Mouse (Mus musculus) embryonic facial prominence, embryonic 14.5 days (tissue): ENCODE data around the gene Cog6. TPM values are rescaled to one million over a fixed set of nuclear protein-coding genes. Genes with fewer than 3 reads are reported as not detected.

ENCODE experiments used
- ATAC-seq: fragments of 200-750 bp; cut with Nextera tagmentation; 2 replicates; pipeline ENCODE4 v1.8.0; 2017; ENCODE audit warnings: low read depth, moderate number of reproducible peaks, moderate TSS enrichment
- DNase-seq: peaks from one replicate; pipeline ENCODE4 v3.0.0-alpha.2; 2015; ENCODE audit warnings: low spot score
- H3K27ac ChIP-seq: fragments of 300-500 bp; sonication (generic); replicated peaks from 2 replicates; pipeline ENCODE4 v1.5.1; 2014; ENCODE audit warnings: low read depth, mild to moderate bottlenecking, low read length, moderate library complexity
- H3K27me3 ChIP-seq: fragments of 300-500 bp; sonication (generic); replicated peaks from 2 replicates; pipeline ENCODE4 v1.6.1; 2014; ENCODE audit warnings: low read length; ENCODE audit not compliant: control insufficient read depth, insufficient read depth
- H3K36me3 ChIP-seq: fragments of 300-500 bp; sonication (generic); 2 replicates; pipeline ENCODE4 v1.6.1; 2014; ENCODE audit warnings: low read length, mixed read lengths; ENCODE audit not compliant: control insufficient read depth, insufficient read depth
- H3K4me1 ChIP-seq: fragments of 300-500 bp; sonication (generic); 2 replicates; pipeline ENCODE4 v1.6.1; 2014; ENCODE audit warnings: antibody characterized with exemption, low read length; ENCODE audit not compliant: control insufficient read depth, insufficient read depth
- H3K4me2 ChIP-seq: fragments of 300-500 bp; sonication (generic); 2 replicates; pipeline ENCODE4 v1.6.1; 2014; ENCODE audit warnings: low read depth, mild to moderate bottlenecking, low read length, moderate library complexity, mixed read lengths
- H3K4me3 ChIP-seq: fragments of 300-500 bp; sonication (generic); 2 replicates; pipeline ENCODE4 v1.5.1; 2014; ENCODE audit warnings: low read depth, mild to moderate bottlenecking, low read length
- H3K9ac ChIP-seq: fragments of 300-500 bp; sonication (generic); 2 replicates; pipeline ENCODE4 v1.6.1; 2014; ENCODE audit warnings: low read depth, mild to moderate bottlenecking, low read length, moderate library complexity, mixed read lengths
- H3K9me3 ChIP-seq: fragments of 300-500 bp; sonication (generic); 2 replicates; pipeline ENCODE4 v1.6.1; 2016; ENCODE audit warnings: low read length; ENCODE audit not compliant: control insufficient read depth
- WGBS: fragments of 180-500 bp; shearing (Covaris S2); extraction: QIAGEN DNeasy Blood & Tissue Kit; methylation state at CpG from one replicate; pipeline ENCODE4 v1.1.7; 2014; 5-methylcytosine and 5-hydroxymethylcytosine counted together
- polyA plus RNA-seq: library from polyadenylated mRNA; unstranded; fragments of >200 nt; fragmentation: Nextera tagmentation; extraction: Ambion mirVana; gene quantifications from 2 replicates; pipeline ENCODE4 v1.2.1, GENCODE M21; 2014

The Cog6 gene
- polyA plus RNA-seq, 1 experiment from 2014 or later, result 52.8 TPM

- H3K4me3 ChIP-seq, result no peak overlapping the region
- H3K4me1 ChIP-seq, result peaks cover 20% of the 10 kb centered on the region
- no peaks in the 10 kb centered on the region for H3K27me3 ChIP-seq
- ATAC-seq, result no peak
- no peak overlapping the region for H3K9ac ChIP-seq
- no peaks in the 10 kb centered on the region for H3K9me3 ChIP-seq
- DNase-seq, result no peak
- 68% methylated on average over 5 of the region's 5 CpGs for WGBS
- no peak overlapping the region for H3K27ac ChIP-seq
- H3K36me3 ChIP-seq, result peaks cover 6% of the 10 kb centered on the region; the same call in 1 of the 2 replicates
- H3K4me2 ChIP-seq, result no peak overlapping the region
These were observed 21.9 kb upstream of the Cog6 start for GRCm38 (mm10) chr3:53038913-53039312.

DNA sequence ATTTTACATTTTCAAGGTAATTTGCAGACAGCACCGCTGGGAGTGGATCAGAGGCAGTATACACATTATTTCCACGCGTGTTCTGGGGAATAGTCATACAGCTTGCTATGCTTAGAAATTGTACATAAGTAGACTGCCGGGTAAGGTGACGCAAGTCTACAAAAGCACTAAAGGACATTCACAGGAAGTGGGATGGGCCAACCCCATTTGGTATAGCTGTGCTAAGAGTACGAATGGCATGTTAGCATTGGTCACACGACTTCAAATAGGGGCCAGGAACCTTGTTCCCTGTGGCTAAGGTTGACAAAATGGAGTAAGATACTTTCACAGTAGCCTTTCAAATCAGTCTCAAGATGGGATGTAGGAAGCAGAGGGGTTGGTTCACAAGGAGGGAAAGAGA lies 19.9 kb upstream of the Cog6 start:
- ATAC-seq (no peak), DNase-seq (no peak)
- H3K36me3 ChIP-seq, result no peaks in the 10 kb centered on the region
- no peaks in the 10 kb centered on the region for H3K9me3 ChIP-seq
- no peak overlapping the region for H3K4me2 ChIP-seq
- H3K9ac ChIP-seq, result no peak overlapping the region
- WGBS, result 87% methylated on average over 7 of the region's 7 CpGs
- H3K4me3 ChIP-seq, result no peak overlapping the region
- H3K27me3 ChIP-seq, result no peaks in the 10 kb centered on the region
- H3K4me1 ChIP-seq, result peaks cover 10% of the 10 kb centered on the region
- no peak overlapping the region for H3K27ac ChIP-seq

GRCm38 (mm10) chr3:53036076-53036475 lies 19.0 kb upstream of the Cog6 start:
- no peak overlapping the region for H3K4me3 ChIP-seq
- H3K9me3 ChIP-seq, result no peaks in the 10 kb centered on the region
- ATAC-seq (no peak), DNase-seq (peak; percentile 49)
- H3K4me1 ChIP-seq, result peaks cover 10% of the 10 kb centered on the region
- no peaks in the 10 kb centered on the region for H3K36me3 ChIP-seq
- no peak overlapping the region; the same call in 1 of the 2 replicates for H3K27ac ChIP-seq
- 43% methylated on average over 5 of the region's 5 CpGs for WGBS
- H3K9ac ChIP-seq, result no peak overlapping the region
- H3K4me2 ChIP-seq, result no peak overlapping the region
- H3K27me3 ChIP-seq, result no peaks in the 10 kb centered on the region

- 15% methylated on average over 3 of the region's 3 CpGs for WGBS
- Histone ChIP-seq H3K27me3 (no peaks in the 10 kb centered on the region), H3K4me3 (no peak overlapping the region), H3K9ac (no peak overlapping the region), H3K4me1 (peaks cover 4% of the 10 kb centered on the region; the same call in 1 of the 2 replicates), H3K9me3 (no peaks in the 10 kb centered on the region), H3K4me2 (no peak overlapping the region), H3K27ac (no peak overlapping the region), H3K36me3 (no peaks in the 10 kb centered on the region)
- ATAC-seq (0 out of 2 replicates have a peak, but pooled peaks have one; percentile 62), DNase-seq (peak; percentile 79)
These were observed 16.4 kb upstream of the Cog6 start for GRCm38 (mm10) chr3:53033448-53033847.

DNA sequence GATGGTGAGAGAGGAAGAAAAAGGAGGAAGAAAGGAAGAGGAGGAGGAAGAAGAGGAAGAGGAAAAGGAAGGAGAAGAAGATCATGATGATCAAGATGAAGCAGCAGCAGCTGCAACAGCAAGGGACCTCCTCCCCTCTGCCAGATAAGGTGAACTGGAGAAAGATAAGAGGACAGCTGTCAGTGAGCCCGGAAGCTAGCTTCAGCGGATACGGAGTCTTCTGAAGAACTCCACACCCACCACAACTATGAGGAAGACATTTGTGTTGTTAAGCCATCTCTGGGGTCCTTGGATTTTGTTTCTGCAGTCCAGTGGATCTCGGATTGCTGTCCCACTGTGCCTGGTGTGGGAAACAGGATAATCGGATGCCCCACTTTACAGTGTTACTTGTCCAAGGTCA lies 15.4 kb upstream of the Cog6 start:
- H3K4me2 ChIP-seq, result no peak overlapping the region
- no peak overlapping the region for H3K27ac ChIP-seq
- H3K4me3 ChIP-seq, result no peak overlapping the region
- no peak overlapping the region for H3K9ac ChIP-seq
- H3K36me3 ChIP-seq, result no peaks in the 10 kb centered on the region
- DNase-seq (no peak), ATAC-seq (no peak)
- peaks cover 4% of the 10 kb centered on the region; the same call in 1 of the 2 replicates for H3K4me1 ChIP-seq
- H3K27me3 ChIP-seq, result no peaks in the 10 kb centered on the region
- H3K9me3 ChIP-seq, result no peaks in the 10 kb centered on the region
- WGBS, result 48% methylated on average over 5 of the region's 5 CpGs

DNA sequence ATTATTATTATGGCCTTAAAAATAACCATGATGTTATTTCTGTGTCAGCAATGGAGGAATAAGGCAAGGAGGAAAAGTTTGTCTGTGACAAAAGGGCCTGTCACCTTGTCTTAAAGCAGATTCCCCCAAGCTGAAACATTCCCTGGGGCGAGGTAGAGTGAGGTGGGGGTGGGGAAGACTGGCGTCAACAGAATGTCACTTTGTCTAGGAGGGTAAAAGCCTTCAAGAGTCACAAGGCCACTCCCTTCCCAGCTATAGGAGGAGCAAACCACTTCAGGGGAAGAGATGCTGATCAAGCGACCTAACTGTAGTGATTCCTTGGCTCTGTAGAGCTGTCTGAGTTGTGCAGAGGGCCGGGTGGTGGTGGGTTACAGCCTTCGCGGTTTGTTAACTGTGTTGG lies 14.5 kb upstream of the Cog6 start:
- no peak overlapping the region for H3K4me2 ChIP-seq
- H3K27me3 ChIP-seq, result no peaks in the 10 kb centered on the region
- H3K9ac ChIP-seq, result no peak overlapping the region
- H3K4me3 ChIP-seq, result no peak overlapping the region
- no peaks in the 10 kb centered on the region for H3K9me3 ChIP-seq
- H3K27ac ChIP-seq, result no peak overlapping the region
- 43% methylated on average over 6 of the region's 6 CpGs for WGBS
- H3K4me1 ChIP-seq, result peaks cover 4% of the 10 kb centered on the region; the same call in 1 of the 2 replicates
- no peak for ATAC-seq
- no peaks in the 10 kb centered on the region for H3K36me3 ChIP-seq
- no peak for DNase-seq

DNA sequence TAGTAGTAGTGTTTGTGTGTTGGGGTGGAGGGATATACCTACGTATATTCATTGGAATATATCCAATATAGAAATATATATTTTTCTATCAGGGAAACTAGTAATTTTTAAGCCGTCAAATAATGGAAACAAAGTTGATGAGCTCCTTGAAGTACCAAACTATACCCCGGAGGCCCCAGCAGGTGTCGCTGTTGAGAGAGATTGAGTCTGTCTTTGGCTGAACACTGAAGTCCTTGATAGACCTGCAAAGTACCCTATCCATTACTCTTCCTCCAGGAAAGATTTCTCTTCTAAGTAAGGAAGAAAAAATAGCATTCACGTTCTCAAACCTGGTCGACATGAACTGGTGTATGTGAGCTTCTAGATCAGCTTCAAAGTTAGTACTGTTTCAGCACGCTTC lies 12.0 kb upstream of the Cog6 start:
- 23% methylated on average over 7 of the region's 7 CpGs for WGBS
- Histone ChIP-seq H3K4me1 (no peaks in the 10 kb centered on the region), H3K4me2 (no peak overlapping the region), H3K9me3 (no peaks in the 10 kb centered on the region), H3K27ac (no peak overlapping the region), H3K9ac (no peak overlapping the region), H3K36me3 (no peaks in the 10 kb centered on the region), H3K27me3 (no peaks in the 10 kb centered on the region), H3K4me3 (no peak overlapping the region)
- DNase-seq (peak; percentile 82), ATAC-seq (0 out of 2 replicates have a peak, but pooled peaks have one; percentile 60)

DNA sequence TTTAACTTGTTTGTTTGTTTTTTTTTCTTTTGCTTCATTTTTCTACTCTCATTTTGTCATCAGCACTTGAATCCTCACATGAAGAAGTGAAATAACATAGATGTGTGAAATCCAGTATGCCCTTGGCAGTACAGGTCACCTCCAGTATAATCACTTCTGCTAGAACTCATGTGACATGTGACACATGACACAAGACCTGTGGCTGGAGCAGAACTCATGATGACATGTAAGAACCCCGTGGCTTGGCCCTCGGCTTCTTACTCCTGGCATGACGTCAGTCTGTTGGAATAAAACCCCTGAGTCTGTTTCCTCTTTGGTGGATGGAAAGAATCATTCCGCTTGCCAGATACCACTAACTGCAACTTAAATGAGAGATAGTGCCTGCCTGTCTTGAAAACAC lies 10.3 kb upstream of the Cog6 start:
- Histone ChIP-seq H3K9ac (no peak overlapping the region), H3K9me3 (no peaks in the 10 kb centered on the region), H3K36me3 (no peaks in the 10 kb centered on the region), H3K4me3 (no peak overlapping the region), H3K27ac (no peak overlapping the region), H3K4me1 (no peaks in the 10 kb centered on the region), H3K27me3 (no peaks in the 10 kb centered on the region), H3K4me2 (no peak overlapping the region)
- no peak for ATAC-seq
- no peak for DNase-seq
- WGBS, result 64% methylated on average over 4 of the region's 4 CpGs

DNA sequence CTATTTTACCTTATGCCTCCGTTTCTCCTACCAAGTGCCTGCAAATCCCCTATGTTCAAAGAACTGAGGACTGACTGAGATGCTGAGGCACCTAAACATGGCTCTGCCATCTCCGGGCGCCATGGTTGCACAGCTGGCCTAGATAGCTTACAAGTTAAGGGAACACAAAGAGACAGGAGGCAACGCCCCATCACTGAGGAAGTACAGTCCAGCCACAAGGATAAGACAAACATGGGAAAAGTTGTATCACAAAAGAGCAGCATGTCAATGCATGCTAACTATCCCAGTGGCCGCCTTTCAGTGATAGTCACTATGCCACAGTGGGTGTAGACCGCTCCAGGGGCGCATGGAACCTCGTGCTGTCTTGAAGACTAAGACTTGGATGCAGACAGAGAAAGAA lies 9.6 kb downstream of the Cog6 start:
- no peak overlapping the region for H3K9ac ChIP-seq
- DNase-seq, result no peak
- 92% methylated on average over 8 of the region's 8 CpGs for WGBS
- no peak for ATAC-seq
- no peaks in the 10 kb centered on the region for H3K27me3 ChIP-seq
- H3K36me3 ChIP-seq, result peaks cover 74% of the 10 kb centered on the region
- H3K9me3 ChIP-seq, result no peaks in the 10 kb centered on the region
- H3K27ac ChIP-seq, result no peak overlapping the region
- no peaks in the 10 kb centered on the region for H3K4me1 ChIP-seq
- no peak overlapping the region for H3K4me3 ChIP-seq
- H3K4me2 ChIP-seq, result no peak overlapping the region
